Mouse (Mus musculus) megakaryocyte, embryonic 14.5 days (primary cell): ENCODE results near the gene Robo3. TPM values are rescaled to one million over a fixed set of nuclear protein-coding genes. Genes with fewer than 3 reads are reported as not detected.

Experiments
- H3K27me3 ChIP-seq: replicated peaks from 2 replicates; pipeline ENCODE3; 2012; ENCODE audit warnings: inconsistent platforms
- H3K36me3 ChIP-seq: replicated peaks from 2 replicates; pipeline ENCODE3; 2012; ENCODE audit warnings: low read length, inconsistent platforms, mixed read lengths
- H3K4me1 ChIP-seq: 2 replicates; pipeline ENCODE4 v1.6.1; 2012; ENCODE audit warnings: inconsistent platforms
- H3K4me3 ChIP-seq: replicated peaks from 2 replicates; pipeline ENCODE3; 2012; ENCODE audit warnings: moderate library complexity, mild to moderate bottlenecking, inconsistent platforms
- H3K9me3 ChIP-seq: 2 replicates; pipeline ENCODE4 v1.6.1; 2012; ENCODE audit warnings: inconsistent platforms
- FLI1 ChIP-seq: IDR thresholded peaks from 2 replicates; pipeline ENCODE4 v1.6.1; 2012; ENCODE audit warnings: low read length, inconsistent platforms, mixed read lengths
- GATA1 ChIP-seq: IDR thresholded peaks from 3 replicates; pipeline ENCODE4 v1.6.1; 2012; ENCODE audit warnings: mixed read lengths, low read length, inconsistent platforms, borderline replicate concordance
- polyA plus RNA-seq: library from polyadenylated mRNA; stranded (reverse); fragments of >175 nt; gene quantifications from 2 replicates; pipeline ENCODE4 v1.2.3, GENCODE M21; 2012; ENCODE audit warnings: low replicate concordance; ENCODE audit not compliant: insufficient read depth

Gene Robo3
- polyA plus RNA-seq, 1 experiment, result 433 TPM

DNA sequence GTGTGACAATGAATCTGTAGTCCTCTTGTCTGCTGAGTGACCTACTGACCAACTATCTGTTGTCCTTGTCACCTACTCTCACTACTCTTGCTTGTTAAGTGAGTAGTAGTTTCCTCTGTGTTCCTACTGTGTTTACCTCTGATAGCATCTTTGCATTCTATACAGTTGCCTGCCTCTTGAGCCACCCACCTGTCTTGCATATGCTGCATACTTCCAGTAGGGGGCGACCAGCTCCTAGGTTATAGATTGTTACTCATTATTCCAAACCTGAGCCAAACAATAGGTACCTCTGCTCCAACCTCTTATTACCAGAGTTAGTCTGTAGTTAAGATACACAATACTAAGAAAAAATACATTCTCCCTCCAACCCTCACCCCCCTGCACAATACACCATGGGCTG, 26.7 kb downstream of the Robo3 start:
- Histone ChIP-seq H3K4me3 (no peak overlapping the region), H3K4me1 (peaks cover 24% of the 10 kb centered on the region), H3K9me3 (no peaks in the 10 kb centered on the region), H3K36me3 (no peaks in the 10 kb centered on the region), H3K27me3 (peaks cover 74% of the 10 kb centered on the region)
- no peak for TF ChIP-seq GATA1

DNA sequence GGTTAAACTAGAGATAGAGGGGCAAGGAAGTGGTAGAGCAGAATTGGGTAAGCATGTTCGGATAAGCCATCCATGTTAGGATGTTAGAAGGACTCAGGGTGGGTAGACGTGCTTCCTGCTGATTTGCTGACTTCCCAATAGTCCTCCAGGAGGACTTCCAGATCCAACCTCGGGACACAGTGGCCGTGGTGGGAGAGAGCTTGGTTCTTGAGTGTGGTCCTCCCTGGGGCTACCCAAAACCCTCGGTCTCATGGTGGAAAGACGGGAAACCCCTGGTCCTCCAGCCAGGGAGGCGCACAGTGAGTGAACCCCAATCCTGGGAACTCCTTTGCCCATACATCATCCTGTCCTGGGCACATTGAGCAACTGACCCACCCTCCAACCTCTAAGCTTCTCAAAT, 30.0 kb downstream of the Robo3 start:
- peaks cover 21% of the 10 kb centered on the region for H3K4me1 ChIP-seq
- no peaks in the 10 kb centered on the region for H3K36me3 ChIP-seq
- peaks cover 61% of the 10 kb centered on the region for H3K27me3 ChIP-seq
- no peak for TF ChIP-seq FLI1
- no peak for TF ChIP-seq GATA1
- H3K4me3 ChIP-seq, result no peak overlapping the region
- H3K9me3 ChIP-seq, result no peaks in the 10 kb centered on the region

DNA sequence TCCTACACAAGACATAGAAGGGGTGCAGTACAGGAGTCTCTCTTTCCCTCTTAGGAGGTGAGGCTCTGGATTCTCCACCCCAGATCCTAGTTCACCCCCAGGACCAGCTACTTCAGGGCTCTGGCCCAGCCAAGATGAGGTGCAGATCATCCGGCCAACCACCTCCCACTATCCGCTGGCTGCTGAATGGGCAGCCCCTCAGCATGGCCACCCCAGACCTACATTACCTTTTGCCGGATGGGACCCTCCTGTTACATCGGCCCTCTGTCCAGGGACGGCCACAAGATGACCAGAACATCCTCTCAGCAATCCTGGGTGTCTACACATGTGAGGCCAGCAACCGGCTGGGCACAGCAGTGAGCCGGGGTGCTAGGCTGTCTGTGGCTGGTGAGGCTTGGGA, 30.5 kb downstream of the Robo3 start:
- H3K9me3 ChIP-seq, result no peaks in the 10 kb centered on the region
- peaks cover 21% of the 10 kb centered on the region for H3K4me1 ChIP-seq
- H3K27me3 ChIP-seq, result peaks cover 60% of the 10 kb centered on the region
- H3K4me3 ChIP-seq, result no peak overlapping the region
- H3K36me3 ChIP-seq, result no peaks in the 10 kb centered on the region
- no peak for TF ChIP-seq FLI1

DNA sequence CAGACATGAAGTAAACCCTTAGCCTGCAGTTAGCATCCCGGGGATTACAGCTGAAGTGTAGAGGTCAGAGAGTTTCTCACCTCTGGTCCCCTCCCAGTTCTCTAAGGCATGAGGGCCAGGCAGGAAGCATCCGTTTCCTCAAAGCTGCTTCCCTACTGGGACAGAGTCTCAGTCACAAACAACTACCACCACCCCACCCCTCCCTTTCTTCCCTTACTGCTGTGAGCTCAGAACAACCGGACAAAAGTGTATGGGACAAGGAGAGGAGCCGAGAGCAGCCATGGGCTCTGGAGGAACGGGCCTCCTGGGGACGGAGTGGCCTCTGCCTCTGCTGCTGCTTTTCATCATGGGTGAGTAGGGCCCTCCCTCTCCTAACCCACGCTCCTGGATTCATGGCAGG, 31.2 kb downstream of the Robo3 start, which contains the start of gene Robo4:
Gene Robo4, plus strand, starts transcription at position 96 of the 400 bp plus-strand sequence.
- no peaks in the 10 kb centered on the region for H3K9me3 ChIP-seq
- H3K36me3 ChIP-seq, result no peaks in the 10 kb centered on the region
- H3K4me1 ChIP-seq, result peaks cover 21% of the 10 kb centered on the region
- no peak for TF ChIP-seq FLI1
- no peak for TF ChIP-seq GATA1
- peaks cover 64% of the 10 kb centered on the region for H3K27me3 ChIP-seq
- H3K4me3 ChIP-seq, result no peak within 1 kb of the TSS

- no peak for TF ChIP-seq FLI1
- no peak for TF ChIP-seq GATA1
- H3K9me3 ChIP-seq, result no peaks in the 10 kb centered on the region
Observed at GRCm38 (mm10) chr9:37400585-37400984, 32.5 kb downstream of the Robo3 start.

GRCm38 (mm10) chr9:37393482-37394131, 39.4 kb downstream of the Robo3 start:
- no peak for TF ChIP-seq FLI1
- no peak for TF ChIP-seq GATA1
- no peaks in the 10 kb centered on the region for H3K4me1 ChIP-seq
- H3K9me3 ChIP-seq, result no peaks in the 10 kb centered on the region
- no peak overlapping the region for H3K4me3 ChIP-seq
- no peaks in the 10 kb centered on the region for H3K36me3 ChIP-seq
- peaks cover 9% of the 10 kb centered on the region for H3K27me3 ChIP-seq

More at GRCm38 (mm10) chr9:37400585-37400984, 32.5 kb downstream of the Robo3 start:
- H3K4me3 ChIP-seq, result no peak overlapping the region
- H3K27me3 ChIP-seq, result peaks cover 62% of the 10 kb centered on the region
- peaks cover 21% of the 10 kb centered on the region for H3K4me1 ChIP-seq
- no peaks in the 10 kb centered on the region for H3K36me3 ChIP-seq

- Histone ChIP-seq H3K27me3 (peaks cover 8% of the 10 kb centered on the region), H3K9me3 (no peaks in the 10 kb centered on the region), H3K4me3 (no peak overlapping the region), H3K4me1 (no peaks in the 10 kb centered on the region), H3K36me3 (no peaks in the 10 kb centered on the region)
- no peak for TF ChIP-seq GATA1
- no peak for TF ChIP-seq FLI1
Observed at GRCm38 (mm10) chr9:37392071-37392470, 41.0 kb downstream of the Robo3 start.

- peaks cover 12% of the 10 kb centered on the region for H3K27me3 ChIP-seq
- TF ChIP-seq GATA1 (no peak), FLI1 (no peak)
- no peaks in the 10 kb centered on the region for H3K36me3 ChIP-seq
- H3K4me3 ChIP-seq, result no peak overlapping the region
- H3K4me1 ChIP-seq, result no peaks in the 10 kb centered on the region
- no peaks in the 10 kb centered on the region for H3K9me3 ChIP-seq
Observed at GRCm38 (mm10) chr9:37390891-37391290, 42.2 kb downstream of the Robo3 start.

- H3K36me3 ChIP-seq, result no peaks in the 10 kb centered on the region
- TF ChIP-seq FLI1 (no peak), GATA1 (no peak)
- H3K4me1 ChIP-seq, result peaks cover 12% of the 10 kb centered on the region
- H3K9me3 ChIP-seq, result no peaks in the 10 kb centered on the region
- H3K27me3 ChIP-seq, result peaks cover 62% of the 10 kb centered on the region
- peak overlapping the region; percentile 90 for H3K4me3 ChIP-seq
Observed at GRCm38 (mm10) chr9:37384284-37385182, 48.5 kb downstream of the Robo3 start.

DNA sequence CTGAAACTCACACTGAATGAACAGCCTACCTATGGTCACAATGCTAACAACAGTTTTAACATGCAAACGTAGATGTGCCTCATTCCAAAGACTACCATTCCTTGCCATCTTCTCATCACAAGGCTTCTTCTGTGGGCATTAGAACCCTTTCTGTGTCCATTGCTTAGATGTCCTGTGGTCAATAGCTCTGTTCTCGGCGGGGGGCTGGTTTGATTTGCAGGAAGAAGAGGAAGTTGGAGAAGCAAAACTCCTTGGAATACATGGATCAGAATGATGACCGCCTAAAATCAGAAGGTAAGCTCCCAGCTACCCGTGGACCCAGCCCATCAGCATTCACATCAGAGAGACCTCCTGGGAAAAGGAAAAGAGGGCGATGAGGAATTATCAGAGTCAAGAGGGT, 49.9 kb downstream of the Robo3 start:
- H3K27me3 ChIP-seq, result peaks cover 65% of the 10 kb centered on the region
- H3K4me3 ChIP-seq, result no peak overlapping the region

More for the DNA sequence above, 49.9 kb downstream of the Robo3 start:
- Histone ChIP-seq H3K4me1 (peaks cover 12% of the 10 kb centered on the region), H3K9me3 (no peaks in the 10 kb centered on the region), H3K36me3 (no peaks in the 10 kb centered on the region)
- no peak for TF ChIP-seq FLI1
- no peak for TF ChIP-seq GATA1
